Mouse (Mus musculus): ENCODE measurements around the gene Usp37. TPM values are rescaled to one million over a fixed set of nuclear protein-coding genes. Genes with fewer than 3 reads are reported as not detected.

The Usp37 gene
- polyA plus RNA-seq (2015; fragmentation: Illumina TruSeq; extraction: RNeasy Lipid Tissue Mini Kit (QIAGEN cat#74804); ENCODE audit: low read depth, low replicate concordance): 11.9 TPM

GRCm38 (mm10) chr1:74544184-74544583, at the start of gene Usp37:
Gene Usp37, minus strand, starts transcription at chr1:74544284.

GRCm38 (mm10) chr1:74587773-74588445, 43.8 kb upstream of the Usp37 start, which contains the start of the genes Zfp142 and Bcs1l:
Gene Zfp142, minus strand, starts transcription at chr1:74588246.
Gene Bcs1l, plus strand, starts transcription at chr1:74588289.

GRCm38 (mm10) chr1:74542451-74542961, 1.6 kb downstream of the Usp37 start, which contains the start of gene Plcd4:
Gene Plcd4, plus strand, starts transcription at chr1:74542888.

GRCm38 (mm10) chr1:74505721-74506464, 38.2 kb downstream of the Usp37 start, which contains the start of gene Cnot9:
Gene Cnot9, plus strand, starts transcription at chr1:74506058.

GRCm38 (mm10) chr1:74408589-74409504, 135.2 kb downstream of the Usp37 start, which contains the start of gene Vil1:
Gene Vil1, plus strand, starts transcription at chr1:74409376.

GRCm38 (mm10) chr1:74390924-74391748, 152.9 kb downstream of the Usp37 start, which contains the start of gene Ctdsp1:
Gene Ctdsp1, plus strand, starts transcription at chr1:74391509.

Other genes with a start within 250 kb of the Usp37 start
- gene Tmbim1, start 238.7 kb downstream of the Usp37 start, polyA plus RNA-seq (2015; fragmentation: Illumina TruSeq; extraction: RNeasy Lipid Tissue Mini Kit (QIAGEN cat#74804); ENCODE audit: low read depth, low replicate concordance): 43.4 TPM
- gene Catip, start 182.2 kb downstream of the Usp37 start, polyA plus RNA-seq (2015; fragmentation: Illumina TruSeq; extraction: RNeasy Lipid Tissue Mini Kit (QIAGEN cat#74804); ENCODE audit: low read depth, low replicate concordance): 3.0 TPM
- gene Slc11a1, start 169.1 kb downstream of the Usp37 start, polyA plus RNA-seq (2015; fragmentation: Illumina TruSeq; extraction: RNeasy Lipid Tissue Mini Kit (QIAGEN cat#74804); ENCODE audit: low read depth, low replicate concordance): 5.6 TPM
- gene Ctdsp1, start 152.8 kb downstream of the Usp37 start, polyA plus RNA-seq (2015; fragmentation: Illumina TruSeq; extraction: RNeasy Lipid Tissue Mini Kit (QIAGEN cat#74804); ENCODE audit: low read depth, low replicate concordance): 21.4 TPM
- 0.31 TPM for gene Vil1, start 134.9 kb downstream of the Usp37 start, polyA plus RNA-seq (2015; fragmentation: Illumina TruSeq; extraction: RNeasy Lipid Tissue Mini Kit (QIAGEN cat#74804); ENCODE audit: low read depth, low replicate concordance)
- gene Cnot9, start 38.2 kb downstream of the Usp37 start, polyA plus RNA-seq (2015; fragmentation: Illumina TruSeq; extraction: RNeasy Lipid Tissue Mini Kit (QIAGEN cat#74804); ENCODE audit: low read depth, low replicate concordance): 23.2 TPM
- 18.9 TPM for gene Plcd4, start 1.4 kb downstream of the Usp37 start, polyA plus RNA-seq (2015; fragmentation: Illumina TruSeq; extraction: RNeasy Lipid Tissue Mini Kit (QIAGEN cat#74804); ENCODE audit: low read depth, low replicate concordance)
- gene Zfp142, start 44.0 kb upstream of the Usp37 start, polyA plus RNA-seq (2015; fragmentation: Illumina TruSeq; extraction: RNeasy Lipid Tissue Mini Kit (QIAGEN cat#74804); ENCODE audit: low read depth, low replicate concordance): 13.0 TPM
- 27.9 TPM for gene Bcs1l, start 44.0 kb upstream of the Usp37 start, polyA plus RNA-seq (2015; fragmentation: Illumina TruSeq; extraction: RNeasy Lipid Tissue Mini Kit (QIAGEN cat#74804); ENCODE audit: low read depth, low replicate concordance)
- gene Rnf25, start 57.1 kb upstream of the Usp37 start, polyA plus RNA-seq (2015; fragmentation: Illumina TruSeq; extraction: RNeasy Lipid Tissue Mini Kit (QIAGEN cat#74804); ENCODE audit: low read depth, low replicate concordance): 63.7 TPM
- gene Stk36, start 57.2 kb upstream of the Usp37 start, polyA plus RNA-seq (2015; fragmentation: Illumina TruSeq; extraction: RNeasy Lipid Tissue Mini Kit (QIAGEN cat#74804); ENCODE audit: low read depth, low replicate concordance): 2.6 TPM
- 11.5 TPM for gene Ttll4, start 117.5 kb upstream of the Usp37 start, polyA plus RNA-seq (2015; fragmentation: Illumina TruSeq; extraction: RNeasy Lipid Tissue Mini Kit (QIAGEN cat#74804); ENCODE audit: low read depth, low replicate concordance)
- 11.0 TPM for gene Cyp27a1, start 169.3 kb upstream of the Usp37 start, polyA plus RNA-seq (2015; fragmentation: Illumina TruSeq; extraction: RNeasy Lipid Tissue Mini Kit (QIAGEN cat#74804); ENCODE audit: low read depth, low replicate concordance)
- gene Prkag3, start 204.9 kb upstream of the Usp37 start, polyA plus RNA-seq (2015; fragmentation: Illumina TruSeq; extraction: RNeasy Lipid Tissue Mini Kit (QIAGEN cat#74804); ENCODE audit: low read depth, low replicate concordance): not detected
- gene Wnt6, start 227.6 kb upstream of the Usp37 start, polyA plus RNA-seq (2015; fragmentation: Illumina TruSeq; extraction: RNeasy Lipid Tissue Mini Kit (QIAGEN cat#74804); ENCODE audit: low read depth, low replicate concordance): 0.71 TPM
- 5.7 TPM for gene Wnt10a, start 247.2 kb upstream of the Usp37 start, polyA plus RNA-seq (2015; fragmentation: Illumina TruSeq; extraction: RNeasy Lipid Tissue Mini Kit (QIAGEN cat#74804); ENCODE audit: low read depth, low replicate concordance)